Mouse (Mus musculus): ENCODE results near the gene Noc2l.

The Noc2l gene

DNA sequence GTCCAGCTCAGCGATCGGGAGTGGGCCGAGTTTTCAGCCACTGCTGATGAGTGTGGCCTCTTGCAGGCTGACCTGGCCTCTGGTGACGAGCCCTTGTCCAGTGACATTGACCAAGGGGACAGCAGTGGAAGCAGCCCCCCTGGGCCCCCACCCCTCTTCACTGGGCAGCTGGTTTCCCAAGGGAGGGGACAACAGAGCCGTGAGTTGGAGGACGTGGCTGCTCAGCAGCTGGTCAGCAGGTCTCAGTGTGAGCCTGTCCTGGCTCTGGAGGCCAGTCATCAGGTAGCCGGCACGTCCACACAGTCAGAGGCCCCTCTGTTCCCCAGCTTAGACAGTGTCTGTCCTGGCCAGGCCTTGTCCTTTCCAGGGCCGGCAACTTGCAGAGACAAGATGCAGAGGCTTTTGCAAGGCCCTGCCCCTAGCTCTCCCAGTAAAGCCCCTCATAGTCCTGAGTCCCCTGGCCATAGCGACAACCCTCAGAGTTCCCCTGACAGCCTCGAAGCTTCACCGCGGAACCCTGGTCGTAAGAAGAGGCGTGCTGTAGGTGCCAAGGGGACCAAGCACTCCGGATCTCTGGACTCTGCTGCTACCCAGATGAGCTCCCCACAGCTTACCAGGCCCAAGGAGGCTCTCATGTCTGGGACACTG lies 18.7 kb upstream of the Noc2l start:
- no peak for DNase-seq

DNA sequence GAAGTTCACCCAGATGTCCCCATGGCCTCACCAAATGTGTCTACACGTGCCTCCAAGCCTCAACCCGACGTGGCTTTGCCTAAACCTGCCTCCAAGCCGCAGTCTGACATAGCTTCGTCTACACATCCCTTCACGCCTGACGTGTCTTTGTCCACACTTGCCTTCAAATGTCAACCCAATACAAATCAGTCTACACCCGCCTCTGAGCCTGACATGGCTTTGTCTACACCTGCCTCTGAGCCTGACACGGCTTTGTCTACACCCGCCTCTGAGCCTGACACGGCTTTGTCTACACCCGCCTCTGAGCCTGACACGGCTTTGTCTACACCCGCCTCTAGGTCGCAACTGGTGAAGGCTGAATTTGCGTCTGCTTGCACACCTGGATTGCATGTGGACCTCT lies 18.0 kb upstream of the Noc2l start:
- no peak for DNase-seq

DNA sequence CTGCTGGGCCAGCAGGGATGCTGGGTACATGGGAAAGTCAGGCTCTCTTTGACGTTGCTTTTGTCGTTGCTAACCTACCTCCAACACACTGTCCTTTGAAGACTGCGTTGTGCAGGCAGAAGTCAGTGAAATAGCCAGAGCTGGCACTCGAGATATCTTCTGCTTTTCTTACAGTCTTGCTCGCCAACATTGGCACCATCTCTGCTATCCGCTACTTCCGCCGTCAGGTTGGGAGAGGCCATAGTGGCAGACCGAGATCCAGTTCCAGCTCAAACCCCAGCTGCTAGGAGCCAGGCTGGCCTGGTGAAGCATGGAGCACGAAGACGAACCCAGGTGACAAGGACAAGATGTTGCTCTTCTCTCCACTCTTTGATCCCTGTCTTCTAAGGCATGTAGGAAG lies 15.9 kb upstream of the Noc2l start:
- no peak for DNase-seq

DNA sequence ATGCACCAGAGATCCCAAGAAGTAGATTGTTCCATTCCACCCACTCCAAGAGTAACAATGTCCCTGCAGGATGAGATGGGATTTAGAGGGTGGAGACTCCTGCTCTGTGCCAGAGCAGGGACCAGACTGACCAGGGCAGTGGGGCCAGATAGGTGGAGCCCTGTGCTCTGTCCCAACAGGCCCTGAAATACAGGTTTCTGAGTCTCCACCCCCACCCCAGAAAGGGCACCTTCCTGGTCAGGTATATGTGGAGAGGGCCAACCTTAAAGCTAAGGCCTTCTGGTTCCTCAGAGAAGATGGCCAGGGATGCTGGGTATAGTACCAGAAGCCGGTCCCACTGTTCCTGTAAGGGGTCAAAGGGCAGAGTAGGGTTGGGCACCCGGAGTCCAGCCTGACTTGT lies 11.5 kb upstream of the Noc2l start:
- no peak for DNase-seq

DNA sequence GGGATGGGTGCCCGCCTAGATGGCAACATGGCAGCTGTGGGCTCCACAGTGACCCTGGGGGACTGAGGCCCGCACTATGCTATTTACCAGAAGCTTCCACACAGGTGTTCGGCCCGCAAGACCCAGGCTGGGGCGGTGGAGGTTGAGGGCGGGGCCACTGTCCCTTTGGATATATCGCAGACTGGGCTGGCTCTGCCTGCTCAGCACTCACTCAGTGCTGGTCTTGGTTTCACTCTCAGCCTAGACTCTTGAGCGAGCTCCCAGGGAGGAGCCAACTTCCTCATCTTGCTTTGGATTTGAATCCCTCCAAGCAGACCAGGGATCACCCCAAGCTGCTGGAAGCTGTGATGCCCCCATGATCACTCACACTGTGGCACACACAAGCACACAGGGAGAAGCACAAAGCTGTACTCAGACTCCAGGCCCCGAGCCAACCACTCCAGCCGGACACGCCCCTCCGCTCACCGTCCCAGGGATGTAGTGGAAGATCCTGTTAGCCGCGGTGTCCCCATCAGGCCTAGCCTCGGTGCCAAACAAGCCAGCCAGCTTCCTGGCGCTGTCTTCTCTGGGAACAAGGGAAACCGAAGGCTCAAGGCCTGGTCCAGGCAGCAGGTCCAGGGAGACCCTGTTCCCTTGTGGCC lies 7.9 kb upstream of the Noc2l start:
- no peak for DNase-seq

DNA sequence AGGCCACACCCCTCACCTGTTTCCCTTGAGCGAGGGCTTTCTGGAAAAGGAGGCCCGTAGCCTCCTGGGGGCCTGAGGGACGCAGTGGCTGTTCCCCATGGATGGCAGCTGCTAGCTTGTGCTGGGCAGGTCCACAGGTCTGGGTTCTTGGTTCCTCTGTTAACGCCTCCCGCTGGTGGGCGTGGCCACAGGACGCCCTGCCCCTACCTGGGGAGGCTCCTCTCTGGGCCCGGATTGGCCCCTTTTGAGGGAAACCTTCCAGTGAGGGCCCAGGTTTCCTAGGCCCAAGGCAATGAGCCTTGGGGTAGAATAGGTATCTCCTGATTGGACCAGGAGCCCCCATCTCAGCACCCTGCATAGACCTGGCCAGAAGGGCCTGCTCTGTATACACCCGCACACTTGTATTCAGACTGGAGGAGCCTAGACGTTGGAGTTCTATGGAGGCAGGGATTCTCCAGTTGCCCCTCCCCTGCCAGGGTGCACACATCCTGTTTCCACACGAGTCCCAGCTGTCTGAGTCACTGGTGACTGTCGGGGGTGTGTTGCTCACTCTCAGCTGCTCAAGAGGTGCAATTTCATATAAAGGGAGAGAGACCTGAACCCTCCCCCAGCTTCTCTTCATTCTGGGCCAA lies 7.3 kb upstream of the Noc2l start:
- DNase-seq: peak; percentile 35

DNA sequence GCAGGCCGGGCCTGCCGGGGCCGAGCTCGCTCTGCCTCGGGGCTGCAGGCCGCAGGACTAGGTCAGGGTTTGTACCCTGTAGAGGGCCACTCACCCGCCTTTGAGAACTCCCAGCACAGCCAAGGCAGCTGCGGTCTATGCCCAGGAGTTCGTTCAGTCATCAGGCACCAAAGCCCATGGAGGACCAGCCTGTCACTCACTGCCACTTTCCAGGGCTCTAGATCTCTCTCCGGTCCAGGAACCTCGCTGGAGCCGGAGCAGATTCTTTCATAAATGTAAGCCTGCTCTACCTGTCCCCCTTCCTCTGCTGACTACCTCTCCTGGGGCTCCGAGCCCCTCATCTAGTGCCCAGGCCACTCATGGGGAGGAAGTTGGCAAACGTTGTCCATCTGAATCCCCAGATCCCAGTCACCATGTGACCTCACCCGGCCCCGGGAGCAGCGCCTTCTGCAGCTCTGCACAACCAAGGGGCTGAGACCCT lies 1.7 kb upstream of the Noc2l start:
- DNase-seq: peak; percentile 33

DNA sequence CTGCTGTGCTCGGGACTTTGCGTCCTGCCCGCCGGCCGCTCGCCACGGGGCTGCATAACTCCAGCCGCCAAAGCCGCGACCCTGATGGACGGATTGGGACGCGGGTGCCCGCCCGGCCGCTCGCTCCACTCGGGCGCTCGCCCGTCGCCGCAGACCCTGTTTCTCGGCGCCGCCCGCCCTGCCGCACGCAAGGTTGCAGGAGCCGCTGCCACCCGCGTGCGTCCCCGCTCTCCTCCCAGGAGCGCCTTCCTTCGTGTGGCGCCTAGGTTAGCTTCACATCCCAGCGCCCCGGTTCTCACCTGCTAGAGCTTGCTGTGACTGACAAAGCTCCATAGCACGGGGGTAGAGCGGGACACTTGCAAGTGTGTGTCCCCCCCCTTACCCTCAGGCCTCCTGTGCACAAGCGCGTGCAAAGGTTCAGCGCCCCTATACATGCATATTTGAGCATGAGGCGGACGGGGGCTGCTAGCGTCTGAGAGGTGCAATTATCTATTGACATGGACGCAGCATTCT lies 1.1 kb upstream of the Noc2l start, which contains the start of gene Plekhn1:
Gene Plekhn1, minus strand, starts transcription at position 157 of the 513 bp plus-strand sequence.
- peak; percentile 80 for DNase-seq

DNA sequence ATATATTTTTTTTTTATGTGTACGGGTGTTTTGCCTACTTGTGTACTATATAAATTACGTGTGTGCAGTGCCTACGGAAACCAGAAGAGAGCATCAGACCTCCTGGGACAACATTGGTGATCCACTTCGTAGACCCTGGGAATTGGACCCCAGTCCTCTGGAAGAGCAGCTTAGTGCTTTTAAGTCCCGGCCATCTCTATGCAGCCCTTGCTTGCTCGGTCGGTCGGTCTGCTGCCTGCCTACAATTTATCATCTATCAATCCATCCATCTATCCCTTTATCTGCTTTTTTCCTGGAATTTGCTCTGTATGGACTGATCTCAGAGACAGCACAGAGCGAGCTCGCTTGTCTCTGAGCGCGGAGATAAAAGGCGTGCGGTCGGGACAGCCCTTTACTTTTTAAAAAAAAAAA lies 445 bp upstream of the Noc2l start:
- DNase-seq: no peak

DNA sequence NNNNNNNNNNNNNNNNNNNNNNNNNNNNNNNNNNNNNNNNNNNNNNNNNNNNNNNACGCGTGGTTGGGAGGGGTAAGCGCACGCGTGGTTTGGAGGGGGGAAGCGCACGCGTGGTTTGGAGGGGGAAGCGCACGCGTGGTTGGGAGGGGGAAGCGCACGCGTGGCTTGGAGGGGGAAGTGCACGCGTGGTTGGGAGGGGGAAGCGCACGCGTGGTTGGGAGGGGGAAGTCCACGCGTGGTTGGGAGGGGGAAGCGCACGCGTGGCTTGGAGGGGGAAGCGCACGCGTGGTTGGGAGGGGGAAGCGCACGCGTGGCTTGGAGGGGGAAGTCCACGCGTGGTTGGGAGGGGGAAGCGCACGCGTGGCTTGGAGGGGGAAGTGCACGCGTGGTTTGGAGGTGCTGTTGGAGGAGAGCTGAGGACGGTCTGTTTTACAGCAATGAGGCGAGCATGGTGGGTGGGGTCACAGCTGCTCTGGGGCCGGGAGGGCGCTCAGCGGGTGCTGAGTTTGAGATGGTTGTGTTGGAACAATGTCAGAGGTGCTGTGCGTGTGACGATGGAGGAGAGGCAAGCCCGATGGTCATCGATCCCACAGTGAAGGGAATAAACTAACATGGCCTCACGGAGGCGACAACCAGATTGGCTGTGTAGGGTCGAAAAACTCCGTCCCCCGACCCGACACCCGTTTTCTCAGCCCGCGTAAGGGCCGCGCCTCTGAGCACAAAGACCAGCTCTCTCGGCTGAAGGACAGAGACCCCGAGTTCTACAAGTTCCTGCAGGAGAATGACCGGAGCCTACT lies 1.0 kb downstream of the Noc2l start:
- DNase-seq: no peak

DNA sequence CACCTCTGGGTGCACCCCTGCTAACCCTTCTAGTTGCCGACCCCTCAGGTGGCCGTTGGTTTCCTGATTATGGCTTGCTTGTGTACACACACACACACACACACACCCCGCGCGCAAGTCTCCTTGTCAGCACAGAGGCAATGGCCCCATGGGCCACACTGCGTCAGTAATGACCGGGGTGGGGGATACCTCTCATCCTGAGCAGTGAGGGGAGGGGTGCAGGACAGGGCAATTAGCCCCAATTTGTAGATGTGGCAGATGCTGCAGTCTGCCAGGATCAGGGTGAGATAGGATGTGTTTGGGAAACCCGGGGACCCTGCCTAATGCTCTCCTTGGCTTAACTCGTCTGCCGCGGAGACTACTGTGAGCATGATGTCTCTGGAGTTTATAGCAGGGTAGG lies 13.8 kb downstream of the Noc2l start:
- no peak for DNase-seq

DNA sequence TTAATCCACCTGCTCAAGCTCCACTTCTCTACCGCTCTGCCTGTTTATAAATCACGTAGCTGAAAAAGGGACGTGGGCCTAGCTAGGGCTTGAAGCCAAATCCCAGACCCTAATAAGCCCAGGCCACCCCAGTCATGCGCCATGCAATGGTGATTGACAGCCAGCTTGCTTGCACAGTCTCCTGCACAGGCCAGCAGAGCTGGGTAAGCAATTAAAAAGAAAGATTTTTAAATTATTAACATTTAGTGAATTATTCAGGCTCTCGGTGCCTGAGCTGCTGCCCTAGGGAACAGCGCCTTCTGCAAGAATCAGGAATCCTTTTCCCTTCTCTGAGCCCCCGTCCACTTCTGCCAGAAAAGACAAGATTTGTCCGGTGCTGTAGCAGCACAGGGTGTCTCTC lies 15.3 kb downstream of the Noc2l start:
- DNase-seq: no peak

DNA sequence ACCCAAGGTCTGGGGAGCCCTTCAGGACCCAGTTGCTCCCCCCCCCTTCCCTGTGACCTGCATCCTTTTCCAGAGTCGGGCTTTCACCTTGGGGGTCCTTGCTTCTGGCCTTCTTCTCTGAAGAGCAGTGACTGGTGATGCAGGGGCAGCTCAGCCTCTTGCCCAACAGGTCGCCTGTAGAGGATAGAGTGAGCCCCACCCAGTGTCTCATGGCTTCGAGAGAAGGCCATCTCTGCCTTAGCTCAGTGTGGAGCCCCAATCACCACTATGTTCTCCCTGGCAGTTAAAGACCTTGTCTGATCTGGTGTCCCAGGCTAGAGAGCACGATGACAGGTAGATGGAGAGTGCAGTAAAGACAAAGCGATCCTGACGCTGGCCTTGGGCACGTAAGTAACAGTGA lies 16.3 kb downstream of the Noc2l start:
- no peak for DNase-seq

DNA sequence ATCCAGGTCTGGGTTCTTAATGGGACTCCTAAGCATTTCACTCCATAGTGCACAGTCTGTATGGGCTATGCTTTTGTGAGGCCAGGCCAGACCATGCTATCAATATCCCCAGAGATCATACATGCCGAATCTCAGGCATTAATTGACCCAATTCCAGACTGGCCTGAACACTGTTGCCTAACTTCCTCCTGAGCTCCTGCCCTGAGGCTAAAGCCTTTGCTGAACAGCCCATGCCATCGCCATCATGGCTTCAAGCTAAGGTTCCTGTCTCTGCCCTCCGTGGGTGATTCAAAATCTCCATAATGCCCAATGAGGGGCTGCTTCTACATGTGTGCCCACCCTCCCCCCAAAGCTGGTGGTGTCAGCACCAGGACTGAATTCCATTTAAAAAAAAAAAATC lies 16.8 kb downstream of the Noc2l start:
- no peak for DNase-seq

DNA sequence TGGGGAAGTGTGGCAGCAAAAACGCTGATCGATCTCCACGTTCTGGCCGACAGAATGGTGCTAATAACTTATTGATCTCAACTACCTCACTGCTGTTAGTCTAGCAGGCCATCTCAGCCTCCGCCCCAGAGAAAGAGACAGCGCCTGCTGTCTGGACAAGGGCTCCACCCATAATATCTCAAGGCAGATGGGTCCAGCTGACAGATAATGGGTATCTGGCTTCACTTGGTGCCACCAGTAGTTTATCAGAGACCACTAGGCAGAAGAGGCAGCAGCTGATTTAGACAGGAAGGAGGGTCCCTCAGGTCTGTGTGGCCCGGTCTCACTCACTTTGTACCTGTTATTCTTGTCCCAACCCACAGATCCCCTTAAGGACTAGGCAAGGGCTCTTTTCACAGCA lies 17.2 kb downstream of the Noc2l start:
- DNase-seq: no peak

DNA sequence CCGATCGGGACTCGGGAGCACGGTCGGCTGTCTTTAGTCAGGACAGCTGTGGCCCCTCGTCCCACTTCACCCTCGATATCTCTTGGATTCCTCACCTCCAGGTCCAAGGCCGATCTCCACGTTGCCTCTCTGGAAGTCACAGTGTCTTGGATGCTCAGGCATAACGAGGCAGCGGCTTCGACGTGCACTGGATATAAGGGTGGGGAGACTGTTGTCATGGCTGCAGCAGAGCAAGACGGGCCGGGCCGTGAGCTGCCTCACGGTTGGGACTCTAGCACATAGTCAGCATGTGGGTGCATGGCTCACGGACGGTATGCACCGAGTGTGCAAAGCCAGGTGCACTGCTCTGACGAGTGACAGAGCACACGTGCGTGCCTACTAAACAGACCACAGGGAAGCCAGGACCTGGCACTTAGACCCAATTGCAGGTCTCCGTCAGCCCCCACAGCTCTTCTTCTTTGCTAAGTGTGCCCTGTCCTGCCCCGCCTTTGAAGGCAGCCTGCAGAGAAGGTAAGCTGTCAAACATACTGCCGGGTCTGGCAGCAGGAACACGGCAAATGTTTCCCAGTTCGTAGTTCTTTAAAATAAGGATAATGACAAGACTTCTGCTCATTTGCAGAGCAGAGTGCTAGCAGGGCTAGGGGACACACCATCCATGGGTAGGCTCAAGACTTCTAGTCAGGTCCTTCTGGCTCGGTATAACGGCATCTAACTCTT lies 18.7 kb downstream of the Noc2l start:
- DNase-seq: no peak

DNA sequence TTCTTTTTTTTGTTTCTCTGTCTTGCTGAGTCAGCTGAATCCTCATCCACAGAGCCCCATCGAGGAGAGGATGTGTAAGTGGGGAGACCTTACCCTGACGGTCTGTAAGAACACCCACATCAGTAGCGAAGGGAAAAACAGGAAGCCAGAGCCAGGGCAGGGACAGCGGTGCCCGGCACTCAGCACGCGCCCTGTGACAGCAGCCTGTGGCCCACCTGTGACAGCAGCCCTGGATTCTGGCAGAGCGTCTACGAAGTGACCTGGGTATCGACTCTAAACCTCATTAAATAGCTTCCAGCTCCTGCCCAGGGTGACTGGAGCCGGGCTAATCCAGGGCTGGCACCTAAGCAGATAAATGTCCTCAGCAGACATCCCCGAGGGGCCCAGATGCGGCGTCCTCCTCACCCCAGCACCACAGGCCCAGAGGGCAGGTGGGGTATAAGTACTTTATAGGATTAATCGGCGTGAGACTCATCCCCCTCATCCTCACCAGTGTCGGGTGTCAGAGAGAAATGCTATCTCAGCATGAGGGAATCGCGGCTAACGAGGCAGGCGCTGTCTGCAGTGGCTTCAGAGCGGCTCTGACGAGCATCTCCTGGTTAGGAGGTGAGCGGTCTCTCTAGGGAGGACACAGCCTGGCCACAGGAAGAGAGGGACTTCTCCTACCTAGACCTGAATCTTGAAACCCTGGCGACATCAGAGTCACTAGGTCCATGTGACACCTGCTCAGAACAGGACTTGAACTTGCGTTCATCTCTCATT lies 19.4 kb downstream of the Noc2l start, which contains the start of gene Samd11:
Gene Samd11, minus strand, starts transcription at position 580 of the 762 bp plus-strand sequence.
- no peak for DNase-seq

All from kidney, adult 18-20 months (tissue).